Mouse (Mus musculus) C2C12 (cell line): ENCODE measurements at regions not wholly inside any gene's neighbourhood (a gene's known extent, or its start where the extent isn't known, plus 50 kb on each side); places are given as distances from the start of the nearest gene placed in this dataset.

Source experiments
- CEBPB ChIP-seq: IDR thresholded peaks from one replicate; pipeline ENCODE4 v1.6.1; 2011; ENCODE audit warnings: low read depth, mild to moderate bottlenecking, control low read depth, moderate library complexity
- CTCF ChIP-seq: IDR thresholded peaks from one replicate; pipeline ENCODE4 v1.5.1; 2011; ENCODE audit not compliant: control insufficient read depth, insufficient read depth, insufficient read length
- FOSL1 ChIP-seq: IDR thresholded peaks from one replicate; pipeline ENCODE4 v1.8.0; 2011; ENCODE audit warnings: mild to moderate bottlenecking, low read length; ENCODE audit not compliant: poor library complexity, insufficient read depth, severe bottlenecking
- MYOD1 ChIP-seq: IDR thresholded peaks from one replicate; pipeline ENCODE4 v1.6.1; 2011; ENCODE audit warnings: low read depth; ENCODE audit not compliant: control insufficient read depth, insufficient read length
- MYOG ChIP-seq: IDR thresholded peaks from one replicate; pipeline ENCODE4 v1.6.1; 2011; ENCODE audit not compliant: control insufficient read depth, insufficient read length; ENCODE audit errors: extremely low read depth
- USF1 ChIP-seq: IDR thresholded peaks from one replicate; pipeline ENCODE4 v1.6.1; 2011; ENCODE audit warnings: low read depth, mild to moderate bottlenecking, control low read depth, moderate library complexity

DNA sequence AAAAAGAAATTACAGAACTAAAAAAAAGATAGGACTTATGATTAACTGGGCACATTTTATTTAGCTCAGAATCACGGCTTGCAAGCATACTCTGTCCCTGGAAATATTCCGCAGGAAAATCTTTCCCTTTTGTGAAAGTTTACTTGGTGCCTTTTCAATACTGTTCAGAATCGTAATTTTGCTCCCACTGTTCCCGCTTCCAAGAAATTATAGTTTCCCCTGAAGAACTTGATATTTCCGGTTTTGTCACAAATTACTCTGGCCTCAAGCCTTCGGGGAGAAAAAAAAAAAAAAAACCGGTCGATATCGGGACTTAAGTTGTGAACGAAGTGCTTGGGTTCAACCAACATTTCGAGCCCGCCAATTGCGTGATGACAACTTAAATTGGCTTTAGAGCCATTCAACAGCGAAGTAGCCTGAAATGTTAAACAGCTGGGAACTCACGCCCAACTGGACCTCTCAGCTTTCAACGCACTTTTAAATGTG is 84.4 kb upstream of the Commd3 start:
- TF ChIP-seq CEBPB (no peak), CTCF (no peak), USF1 (no peak), MYOD1 (no peak), FOSL1 (no peak), MYOG (no peak)
